Mouse (Mus musculus) c-Kit-positive CD71-negative TER-119-negative erythroid progenitor cells, embryonic 14.5 days (primary cell): ENCODE measurements around the gene Gm3486.
"Not testable (repeated sequence)": the region's sequence is repeated elsewhere in the genome, so short reads cannot be mapped to it uniquely, and the experiment has no call there.

Experiments
- DNase-seq: peaks from one replicate; pipeline ENCODE4 v3.0.0-alpha.2; 2013; ENCODE audit warnings: low read depth

Gene Gm3486

GRCm38 (mm10) chr14:41489385-41489784 lies at the start of gene Gm3486:
TSS of gene Gm3486 (minus strand) at chr14:41489485.
- not testable (repeated sequence) for DNase-seq

GRCm38 (mm10) chr14:41524695-41525094 lies 35.4 kb upstream of the Gm3486 start:
- DNase-seq = not testable (repeated sequence)

- not testable (repeated sequence) for DNase-seq
Measured at GRCm38 (mm10) chr14:41520683-41521082, 31.4 kb upstream of the Gm3486 start.

GRCm38 (mm10) chr14:41453418-41453817 lies 35.9 kb downstream of the Gm3486 start, which contains the start of gene Gm7954:
TSS of gene Gm7954 (minus strand) at chr14:41453518.
- DNase-seq = not testable (repeated sequence)
